8 mouse cellular contexts compared by ENCODE assay signal in the genomic region with DNA sequence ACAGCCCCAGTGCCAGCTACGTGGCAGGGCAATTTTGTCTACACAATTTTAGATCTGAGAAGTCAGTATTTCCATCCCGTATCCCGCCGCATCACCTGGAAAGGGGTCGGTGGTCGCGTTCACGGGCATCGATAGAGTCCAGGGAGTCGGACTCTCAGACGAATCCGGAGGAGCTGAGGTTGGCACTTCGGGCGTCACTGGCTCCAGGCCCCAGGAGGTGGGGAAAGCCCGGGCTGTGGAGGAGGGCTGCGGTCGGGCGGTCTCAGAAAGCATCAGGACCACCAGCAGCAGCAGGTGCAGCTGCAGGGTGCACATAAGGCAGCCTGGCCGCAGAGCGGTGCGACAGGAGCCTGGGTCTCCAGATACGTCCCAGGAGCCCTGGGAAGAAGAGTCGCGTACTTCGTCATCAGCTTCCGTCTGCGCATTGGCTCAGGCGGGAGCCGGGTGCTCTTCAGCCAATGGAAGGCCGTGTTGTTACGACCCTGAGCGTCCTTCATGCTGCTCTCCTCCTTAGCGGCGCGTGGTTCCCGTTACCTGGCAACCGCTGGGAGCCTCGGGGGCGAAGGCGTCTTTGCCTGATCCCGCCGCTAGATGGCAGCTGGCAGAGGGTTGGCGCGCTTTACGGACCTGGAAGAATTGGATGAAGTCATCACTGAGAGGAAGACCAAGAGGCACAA. TPM values are rescaled to one million over a fixed set of nuclear protein-coding genes. Genes with fewer than 3 reads are reported as not detected.
A peak's percentile ranks its signal among the peaks of the same experiment; 100 is the strongest.
DNase-seq lines count a peak whose midpoint lies in the region; ATAC-seq lines count a peak whose summit lies in the region.

TSS of gene Tctn3 (minus strand) at position 404 of the 677 bp plus-strand sequence.
TSS of gene Entpd1 (plus strand) at position 537 of the 677 bp plus-strand sequence.

- H3K27me3 ChIP-seq in hindbrain, embryonic 16.5 days (replicated peaks; ENCODE audit: control insufficient read depth, insufficient read depth, low read length) = no peaks in the 10 kb centered on the region

- H3K4me3 ChIP-seq in hindbrain, embryonic 16.5 days (ENCODE audit: low read length) = peak within 1 kb of the TSS; percentile 78
- peak within 1 kb of the TSS; percentile 53 for H3K4me3 ChIP-seq in macrophage (ENCODE audit: inconsistent target)

- H3K79me2 ChIP-seq in macrophage (ENCODE audit: inconsistent target) = peaks cover 5% of the 10 kb centered on the region; the same call in 1 of the 2 replicates

- H3K36me3 ChIP-seq in hindbrain, embryonic 16.5 days (ENCODE audit: control insufficient read depth, insufficient read depth, low read length) = peaks cover 12% of the 10 kb centered on the region
- peaks cover 21% of the 10 kb centered on the region for H3K36me3 ChIP-seq in macrophage (ENCODE audit: inconsistent target)

- H3K4me2 ChIP-seq in hindbrain, embryonic 16.5 days (ENCODE audit: low read length) = peak within 1 kb of the TSS; percentile 92

- under 1% methylated on average over 45 of the region's 45 CpGs for WGBS in hindbrain, embryonic 16.5 days
- WGBS in macrophage (ENCODE audit: missing documents) = under 1% methylated on average over 44 of the region's 45 CpGs

- peaks cover 8% of the 10 kb centered on the region for H3K4me1 ChIP-seq in hindbrain, embryonic 16.5 days (ENCODE audit: control insufficient read depth, insufficient read depth, low read depth, low read length)

- H3K9me3 ChIP-seq in hindbrain, embryonic 16.5 days (ENCODE audit: control insufficient read depth, low read length) = no peaks in the 10 kb centered on the region

- peak within 1 kb of the TSS; percentile 74 for H3K27ac ChIP-seq in hindbrain, embryonic 16.5 days (ENCODE audit: low read depth, low read length)
- H3K27ac ChIP-seq in macrophage = no peak within 1 kb of the TSS

- DNase-seq in WW6 (ENCODE audit: low read depth, low spot score) = peak; percentile 93
- DNase-seq in cerebellum, postnatal 4 days (ENCODE audit: low spot score in 2 of 2) = peak; percentile 95 to 98
- DNase-seq in gastrocnemius, adult 18-20 months (ENCODE audit: low spot score) = peak; percentile 97
- DNase-seq in left cerebral cortex, adult 18-20 months (ENCODE audit: low spot score in 2 of 2) = peak; percentile 96 to 98
- peak; percentile 98 for DNase-seq in right cerebral cortex, adult 18-20 months
- peak; percentile 88 for DNase-seq in urinary bladder, postnatal 10 days (ENCODE audit: low spot score)

- peak; percentile 100 for ATAC-seq in hindbrain, embryonic 16.5 days

- H3K9ac ChIP-seq in hindbrain, embryonic 16.5 days (ENCODE audit: low read depth, low read length) = peak within 1 kb of the TSS; percentile 76

RNA-seq across cellular contexts. Expression of gene Tctn3, which starts in this region (rescaled TPM):
- total RNA-seq in gastrocnemius, adult 18-20 months (2021) = 1 to 10 TPM; 1.8 to 1.9 TPM
- 14.8 and 16.6 TPM in 2 replicates for polyA plus RNA-seq in hindbrain, embryonic 16.5 days (2015; fragmentation: Nextera tagmentation; extraction: Ambion mirVana)
- 10 to 100 TPM; 19.5 to 21.6 TPM for total RNA-seq in left cerebral cortex, adult 18-20 months (2021)
- total RNA-seq in macrophage (2018; cell fraction: chromatin; rRNA removed) = 10 to 100 TPM; 10.5 to 46.6 (median 22.1) TPM
- total RNA-seq in macrophage (2018; cell fraction: cytosol; rRNA removed) = 10 to 100 TPM in 6 of 26 experiments, 1 to 10 TPM in 20; 4.0 to 12.7 (median 7.7) TPM
- 10 to 100 TPM in 23 of 26 experiments, 1 to 10 TPM in 3; 9.6 to 43.3 (median 20.3) TPM for total RNA-seq in macrophage (2018; cell fraction: nucleus; rRNA removed)
- 7.0 to 10.4 TPM (median 7.7 TPM) in 3 replicates for polyA plus RNA-seq in macrophage (2018)

RNA-seq across cellular contexts. Expression of gene Entpd1, which starts in this region (rescaled TPM):
- 10 to 100 TPM in 1 of 2 experiments, 1 to 10 TPM in 1; 7.2 to 12.1 TPM for total RNA-seq in gastrocnemius, adult 18-20 months (2021)
- polyA plus RNA-seq in hindbrain, embryonic 16.5 days (2015; fragmentation: Nextera tagmentation; extraction: Ambion mirVana) = 7.7 and 8.1 TPM in 2 replicates
- total RNA-seq in left cerebral cortex, adult 18-20 months (2021) = 10 to 100 TPM; 18.2 to 18.9 TPM
- 100 to 1,000 TPM in 23 of 26 experiments, 10 to 100 TPM in 3; 33.7 to 454 (median 135) TPM for total RNA-seq in macrophage (2018; cell fraction: chromatin; rRNA removed)
- total RNA-seq in macrophage (2018; cell fraction: cytosol; rRNA removed) = 100 to 1,000 TPM in 18 of 26 experiments, 10 to 100 TPM in 8; 86.1 to 339 (median 189) TPM
- 100 to 1,000 TPM in 24 of 26 experiments, 10 to 100 TPM in 2; 83.5 to 570 (median 192) TPM for total RNA-seq in macrophage (2018; cell fraction: nucleus; rRNA removed)
- 164 to 283 TPM (median 241 TPM) in 3 replicates for polyA plus RNA-seq in macrophage (2018)

Comparison
In these comparisons a context has a peak if more than half of its experiments do, and no peak if none do; other contexts are left out.
1. RNA of gene Tctn3 (total RNA-seq): 19.5 to 21.6 TPM in left cerebral cortex, adult 18-20 months; 1.8 to 1.9 TPM in gastrocnemius, adult 18-20 months; every median in the first group is over 4 times any median in the second.
2. RNA of gene Entpd1 (polyA plus RNA-seq): 164 to 283 TPM in macrophage; 7.7 to 8.1 TPM in hindbrain, embryonic 16.5 days; every median in the first group is over 10 times any median in the second.
3. Peak in every context shown above with its lines, with median percentiles within 50 percentile points of each other: DNase-seq.